Mouse (Mus musculus) hindbrain, embryonic 14.5 days (tissue): Measurements from ENCODE around the gene Cib2. TPM values are rescaled to one million over a fixed set of nuclear protein-coding genes. Genes with fewer than 3 reads are reported as not detected.

ENCODE experiments used
- polyA plus RNA-seq: library from polyadenylated mRNA; unstranded; fragments of >200 nt; fragmentation: Nextera tagmentation; extraction: Ambion mirVana; gene quantifications from 2 replicates; pipeline ENCODE4 v1.2.1, GENCODE M21; 2014

Cib2 gene
- polyA plus RNA-seq, 1 experiment from 2014 or later = 67.3 TPM

Other genes with a start within 250 kb of the Cib2 start
- 71.2 and 71.8 TPM in 2 replicates for gene Dmxl2, start 58.6 kb downstream of the Cib2 start, polyA plus RNA-seq
- not detected in 2 replicates for gene Sh2d7, start 21.2 kb downstream of the Cib2 start, polyA plus RNA-seq
- 166 and 198 TPM in 2 replicates for gene Idh3a, start 26.1 kb upstream of the Cib2 start, polyA plus RNA-seq
- gene Acsbg1, start 101.7 kb upstream of the Cib2 start, polyA plus RNA-seq = 32.4 and 38.9 TPM in 2 replicates
- 10.2 and 10.9 TPM in 2 replicates for gene Dnaja4, start 138.7 kb upstream of the Cib2 start, polyA plus RNA-seq
- gene Wdr61, start 174.3 kb upstream of the Cib2 start, polyA plus RNA-seq = 94.9 and 97.7 TPM in 2 replicates
- 300 and 364 TPM in 2 replicates for gene Crabp1, start 204.5 kb upstream of the Cib2 start, polyA plus RNA-seq